Mouse (Mus musculus) neural tube, embryonic 13.5 days (tissue): ENCODE data around the gene Sult3a1. TPM values are rescaled to one million over a fixed set of nuclear protein-coding genes. Genes with fewer than 3 reads are reported as not detected.
A peak's percentile ranks its signal among the peaks of the same experiment; 100 is the strongest.
"Not testable (repeated sequence)": the region's sequence is repeated elsewhere in the genome, so short reads cannot be mapped to it uniquely, and the experiment has no call there.

ENCODE experiments used
- ATAC-seq: fragments of 200-750 bp; cut with Nextera tagmentation; 2 replicates; pipeline ENCODE4 v1.8.0; 2017; ENCODE audit warnings: low read depth, mild to moderate bottlenecking, moderate TSS enrichment, moderate library complexity
- H3K27ac ChIP-seq: fragments of 300-500 bp; sonication (generic); replicated peaks from 2 replicates; pipeline ENCODE4 v1.5.1; 2015; ENCODE audit warnings: moderate library complexity, mild to moderate bottlenecking, inconsistent platforms
- H3K27me3 ChIP-seq: fragments of 300-500 bp; sonication (generic); 2 replicates; pipeline ENCODE4 v1.6.1; 2015; ENCODE audit warnings: mild to moderate bottlenecking, inconsistent platforms
- H3K36me3 ChIP-seq: fragments of 300-500 bp; sonication (generic); 2 replicates; pipeline ENCODE4 v1.6.1; 2015; ENCODE audit warnings: mild to moderate bottlenecking, inconsistent platforms
- H3K4me1 ChIP-seq: fragments of 300-500 bp; sonication (generic); replicated peaks from 2 replicates; pipeline ENCODE4 v1.6.1; 2015; ENCODE audit warnings: inconsistent platforms
- H3K4me2 ChIP-seq: fragments of 300-500 bp; sonication (generic); 2 replicates; pipeline ENCODE4 v1.6.1; 2015; ENCODE audit warnings: inconsistent platforms, mild to moderate bottlenecking, moderate library complexity
- H3K4me3 ChIP-seq: fragments of 300-500 bp; sonication (generic); 2 replicates; pipeline ENCODE4 v1.5.1; 2015; ENCODE audit warnings: mild to moderate bottlenecking, inconsistent platforms
- H3K9ac ChIP-seq: fragments of 300-500 bp; sonication (generic); 2 replicates; pipeline ENCODE4 v1.6.1; 2015; ENCODE audit warnings: moderate library complexity, mild to moderate bottlenecking, inconsistent platforms
- H3K9me3 ChIP-seq: fragments of 300-500 bp; sonication (generic); 2 replicates; pipeline ENCODE4 v1.6.1; 2016; ENCODE audit warnings: inconsistent platforms
- WGBS: fragments of 180-500 bp; shearing (Covaris S2); methylation state at CpG from one replicate; pipeline ENCODE4 v1.1.7; 2015; 5-methylcytosine and 5-hydroxymethylcytosine counted together
- polyA plus RNA-seq: library from polyadenylated mRNA; unstranded; fragments of >200 nt; fragmentation: Nextera tagmentation; extraction: Ambion mirVana; gene quantifications from 2 replicates; pipeline ENCODE4 v1.2.1, GENCODE M21; 2015

The Sult3a1 gene
- polyA plus RNA-seq = not detected in 2 replicates

DNA sequence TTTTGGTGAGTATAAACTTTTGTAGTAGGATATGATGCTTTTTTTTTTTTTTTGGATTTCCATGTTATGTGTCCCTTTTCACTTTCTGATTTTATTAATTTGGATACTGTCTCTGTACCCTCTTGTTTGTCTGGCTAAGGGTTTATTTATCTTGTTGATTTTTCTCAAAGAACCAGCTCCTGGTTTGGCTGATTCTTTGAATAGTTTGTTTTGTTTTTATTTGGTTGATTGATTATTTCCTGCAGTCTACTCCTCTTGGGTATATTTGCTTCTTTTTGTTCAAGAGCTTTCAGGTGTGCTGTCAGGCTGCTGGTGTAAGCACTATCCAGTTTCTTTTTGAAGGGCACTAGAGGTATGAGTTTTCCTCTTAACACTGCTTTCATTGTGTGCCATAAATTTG is at the start of gene Sult3a1:
Gene Sult3a1, plus strand, starts transcription at position 301 of the 400 bp plus-strand sequence.
- no peaks in the 10 kb centered on the region for H3K9me3 ChIP-seq
- no peak within 1 kb of the TSS for H3K9ac ChIP-seq
- H3K36me3 ChIP-seq = no peaks in the 10 kb centered on the region
- no peak within 1 kb of the TSS for H3K27ac ChIP-seq
- no peak within 1 kb of the TSS for H3K4me2 ChIP-seq
- no peak within 1 kb of the TSS for H3K4me3 ChIP-seq
- H3K27me3 ChIP-seq = no peaks in the 10 kb centered on the region
- H3K4me1 ChIP-seq = no peaks in the 10 kb centered on the region
- no peak for ATAC-seq

DNA sequence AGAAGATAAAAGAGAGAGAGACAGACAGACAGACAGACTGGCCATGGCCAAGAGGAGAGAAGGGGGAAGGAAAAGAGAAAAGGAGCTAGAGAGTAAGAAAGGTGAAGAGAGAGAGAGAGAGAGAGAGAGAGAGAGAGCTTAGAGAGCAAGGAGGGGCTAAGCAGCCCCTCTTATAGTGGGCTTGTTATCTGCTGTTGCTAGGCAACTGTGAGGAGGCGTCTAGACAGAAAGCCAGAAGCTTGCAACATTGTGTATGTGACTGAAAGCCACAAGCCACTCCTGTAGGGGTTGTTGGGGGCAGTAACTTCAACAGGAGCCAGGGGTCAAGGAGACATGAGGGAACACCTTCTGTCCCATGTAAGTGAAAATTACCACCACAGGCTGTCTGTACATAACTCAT is 45.7 kb upstream of the Sult3a1 start:
- Histone ChIP-seq H3K4me3 (no peak overlapping the region), H3K4me2 (no peak overlapping the region), H3K9ac (no peak overlapping the region), H3K4me1 (no peaks in the 10 kb centered on the region), H3K9me3 (no peaks in the 10 kb centered on the region), H3K27ac (no peak overlapping the region), H3K27me3 (no peaks in the 10 kb centered on the region), H3K36me3 (no peaks in the 10 kb centered on the region)
- 0 out of 2 replicates have a peak, but pooled peaks have one; percentile 61 for ATAC-seq
- WGBS = 21% methylated on average over 1 of the region's 1 CpGs

DNA sequence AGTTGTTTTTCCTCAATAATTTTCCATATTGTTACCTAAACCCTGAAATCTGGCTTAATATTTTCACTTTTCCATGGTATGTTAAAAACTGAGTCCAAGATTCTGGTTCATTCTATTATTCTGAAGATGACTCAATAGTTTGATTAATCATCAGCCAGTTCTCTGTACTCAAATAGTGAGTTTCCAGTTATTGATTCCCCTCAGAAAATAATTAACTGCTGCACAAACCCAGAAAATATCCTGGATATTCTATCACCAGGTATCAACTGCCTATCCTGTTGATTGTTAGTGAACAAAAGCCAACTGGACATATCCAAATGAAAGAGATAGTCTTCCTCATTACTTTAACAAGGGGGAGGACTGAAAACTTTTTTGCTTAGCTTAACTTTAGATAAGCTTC is 43.3 kb upstream of the Sult3a1 start:
- Histone ChIP-seq H3K27me3 (no peaks in the 10 kb centered on the region), H3K27ac (no peak overlapping the region), H3K4me1 (no peaks in the 10 kb centered on the region), H3K9me3 (no peaks in the 10 kb centered on the region), H3K4me2 (no peak overlapping the region), H3K4me3 (no peak overlapping the region), H3K36me3 (no peaks in the 10 kb centered on the region), H3K9ac (no peak overlapping the region)
- ATAC-seq = no peak

DNA sequence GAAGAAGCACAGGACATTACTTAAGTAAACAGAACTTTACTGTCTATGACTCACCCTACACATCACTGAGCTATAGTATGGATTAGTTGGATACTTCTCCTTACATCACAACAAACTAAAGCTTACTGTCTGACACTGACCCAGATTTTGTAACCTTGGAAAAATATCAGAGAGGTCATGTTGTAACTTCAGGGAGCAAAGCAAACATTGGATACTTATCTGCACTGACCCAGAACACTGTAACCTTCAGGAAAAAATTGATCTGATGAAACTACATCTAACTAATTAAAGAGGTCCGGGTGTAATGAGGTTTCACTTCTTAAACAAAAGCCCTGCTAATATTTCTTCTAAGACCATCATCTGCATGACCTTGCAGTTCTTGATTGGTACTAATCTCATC is 40.6 kb upstream of the Sult3a1 start:
- H3K9me3 ChIP-seq = no peaks in the 10 kb centered on the region
- no peak overlapping the region for H3K27ac ChIP-seq
- H3K36me3 ChIP-seq = no peaks in the 10 kb centered on the region
- H3K4me1 ChIP-seq = no peaks in the 10 kb centered on the region
- H3K27me3 ChIP-seq = no peaks in the 10 kb centered on the region
- H3K9ac ChIP-seq = no peak overlapping the region
- WGBS = 68% methylated on average over 1 of the region's 1 CpGs
- no peak overlapping the region for H3K4me3 ChIP-seq
- ATAC-seq = no peak
- no peak overlapping the region for H3K4me2 ChIP-seq

DNA sequence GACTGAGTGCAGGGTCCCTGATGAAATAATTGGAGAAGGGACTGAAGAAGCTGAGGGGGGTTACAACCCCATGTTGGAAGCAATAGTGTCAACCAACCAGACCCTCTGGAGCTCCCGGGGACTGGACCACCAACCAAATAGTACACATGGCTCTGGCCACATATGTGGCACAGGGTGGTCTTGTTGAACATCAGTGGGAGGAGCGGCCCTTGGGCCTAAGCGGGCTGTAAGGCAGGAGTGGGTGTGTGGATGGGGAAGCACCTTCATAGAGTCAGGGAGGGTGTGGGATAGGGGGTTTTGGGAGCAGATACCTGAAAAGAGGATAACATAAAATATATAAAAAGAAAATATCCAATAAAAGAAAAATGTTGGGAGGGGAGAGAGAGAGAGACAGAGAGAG is 36.6 kb upstream of the Sult3a1 start:
- Histone ChIP-seq H3K9me3 (no peaks in the 10 kb centered on the region), H3K9ac (no peak overlapping the region), H3K27ac (no peak overlapping the region), H3K36me3 (no peaks in the 10 kb centered on the region), H3K27me3 (no peaks in the 10 kb centered on the region), H3K4me3 (no peak overlapping the region), H3K4me1 (no peaks in the 10 kb centered on the region), H3K4me2 (no peak overlapping the region)
- 92% methylated on average over 3 of the region's 3 CpGs for WGBS
- ATAC-seq = no peak

DNA sequence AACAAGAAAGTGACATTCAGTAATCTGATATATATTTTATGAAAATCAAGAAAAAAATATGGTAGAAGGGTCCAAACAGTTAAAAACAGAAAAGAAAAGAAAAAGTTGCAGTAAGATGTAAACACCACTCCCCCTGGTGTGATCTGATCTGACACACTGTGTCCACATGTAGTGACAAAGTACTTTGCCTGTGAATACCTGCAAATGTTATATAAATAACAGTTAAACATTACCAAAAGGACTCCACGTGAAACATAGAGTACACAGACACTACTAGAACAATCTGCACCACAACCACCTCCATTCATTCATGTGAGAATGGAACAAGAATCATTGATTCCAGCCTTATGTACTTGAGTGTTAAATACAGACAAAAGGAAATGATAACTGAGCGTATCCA is 8.5 kb downstream of the Sult3a1 start:
- H3K4me2 ChIP-seq = no peak overlapping the region
- no peak for ATAC-seq
- H3K4me3 ChIP-seq = no peak overlapping the region
- WGBS = 73% methylated on average over 2 of the region's 2 CpGs
- no peaks in the 10 kb centered on the region for H3K27me3 ChIP-seq
- no peak overlapping the region for H3K9ac ChIP-seq
- H3K9me3 ChIP-seq = no peaks in the 10 kb centered on the region
- no peaks in the 10 kb centered on the region for H3K36me3 ChIP-seq
- no peaks in the 10 kb centered on the region for H3K4me1 ChIP-seq
- no peak overlapping the region for H3K27ac ChIP-seq

DNA sequence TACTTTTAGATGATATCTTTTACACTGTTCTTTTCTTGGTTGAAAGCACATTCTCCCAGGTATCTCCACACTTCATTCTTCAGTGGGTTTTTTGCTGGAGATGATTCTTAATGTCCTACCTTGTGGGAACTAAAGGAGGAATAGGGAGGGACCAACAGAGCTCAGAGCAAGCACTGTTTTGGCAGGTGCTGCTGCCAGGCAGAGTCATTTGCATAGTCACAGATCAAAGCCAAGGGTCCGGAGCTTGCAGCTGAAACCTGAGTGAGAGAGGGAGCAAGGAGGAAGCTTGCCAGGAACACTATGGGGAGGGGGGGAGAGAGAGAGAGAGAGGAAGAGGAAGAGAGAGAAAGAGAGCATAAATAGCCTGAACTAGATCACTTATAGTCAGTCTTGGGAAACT is 12.9 kb downstream of the Sult3a1 start:
- no peak overlapping the region for H3K27ac ChIP-seq
- no peak overlapping the region for H3K4me3 ChIP-seq
- no peak overlapping the region for H3K4me2 ChIP-seq
- no peaks in the 10 kb centered on the region for H3K36me3 ChIP-seq
- no peaks in the 10 kb centered on the region for H3K27me3 ChIP-seq
- ATAC-seq = no peak
- 20% methylated on average over 1 of the region's 1 CpGs for WGBS
- no peaks in the 10 kb centered on the region for H3K4me1 ChIP-seq
- no peaks in the 10 kb centered on the region for H3K9me3 ChIP-seq
- no peak overlapping the region for H3K9ac ChIP-seq

DNA sequence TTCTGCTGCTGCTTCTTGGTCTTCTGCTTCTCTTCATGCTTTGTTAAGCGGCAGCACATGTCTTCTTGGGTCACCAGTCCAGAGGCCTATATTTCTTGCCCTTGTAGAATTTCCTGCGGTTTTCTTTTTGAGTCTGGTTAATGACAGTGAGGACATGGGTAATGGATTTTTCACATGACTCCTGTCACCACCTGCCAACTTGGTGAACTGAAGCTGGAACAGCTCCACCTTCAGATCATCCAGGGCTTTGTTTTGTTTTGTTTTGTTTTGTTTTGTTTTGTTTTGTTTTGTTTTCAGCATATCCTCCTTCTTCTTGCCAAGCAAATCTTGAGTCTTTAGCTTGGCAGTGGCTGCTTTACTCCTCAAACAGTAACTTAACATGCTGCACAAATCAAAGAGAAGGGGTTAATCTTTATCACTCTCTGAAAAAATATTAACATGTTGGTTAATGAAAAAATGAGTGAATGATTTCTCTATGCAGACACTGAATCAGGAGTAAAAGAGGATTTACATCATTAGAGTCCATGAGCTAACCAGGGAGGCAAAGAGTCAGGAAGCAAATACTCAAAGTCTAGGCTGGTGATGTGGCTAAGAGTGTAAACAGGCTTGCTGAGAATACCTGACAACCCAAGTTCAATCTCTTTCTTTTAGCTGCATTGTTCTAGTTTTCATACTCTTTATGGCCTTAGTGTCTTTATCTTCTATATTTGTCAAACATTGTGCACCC is 15.3 kb downstream of the Sult3a1 start:
- H3K4me2 ChIP-seq = no peak overlapping the region
- no peak overlapping the region for H3K27ac ChIP-seq
- no peak overlapping the region for H3K4me3 ChIP-seq
- H3K4me1 ChIP-seq = no peaks in the 10 kb centered on the region
- H3K9ac ChIP-seq = no peak overlapping the region
- no peaks in the 10 kb centered on the region for H3K36me3 ChIP-seq
- ATAC-seq = no peak
- 79% methylated on average over 2 of the region's 2 CpGs for WGBS
- no peaks in the 10 kb centered on the region for H3K9me3 ChIP-seq
- no peaks in the 10 kb centered on the region for H3K27me3 ChIP-seq

DNA sequence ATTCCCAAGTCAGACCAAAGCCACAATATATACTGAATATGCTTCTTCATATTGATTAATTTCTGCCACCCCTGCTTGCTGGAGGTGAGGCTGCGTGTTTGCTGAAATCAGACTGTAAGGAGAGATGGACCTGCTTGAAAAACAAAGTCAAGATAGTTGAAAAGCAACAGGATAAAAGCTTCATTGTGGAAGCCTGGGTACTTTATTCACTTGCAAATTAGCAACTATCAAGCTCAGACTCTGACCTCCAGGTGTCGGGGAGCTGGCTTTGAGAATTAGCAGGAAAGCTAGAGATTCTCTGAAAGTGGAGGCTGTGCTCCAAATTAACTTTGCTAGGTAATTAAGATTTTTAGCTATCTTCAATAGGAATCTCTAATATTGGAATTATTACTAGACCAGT is 24.9 kb downstream of the Sult3a1 start:
- not testable (repeated sequence) for H3K27me3 ChIP-seq, H3K4me3 ChIP-seq, H3K4me2 ChIP-seq, H3K9me3 ChIP-seq, H3K36me3 ChIP-seq, H3K9ac ChIP-seq, ATAC-seq, H3K4me1 ChIP-seq, H3K27ac ChIP-seq
- 78% methylated on average over 2 of the region's 2 CpGs for WGBS

DNA sequence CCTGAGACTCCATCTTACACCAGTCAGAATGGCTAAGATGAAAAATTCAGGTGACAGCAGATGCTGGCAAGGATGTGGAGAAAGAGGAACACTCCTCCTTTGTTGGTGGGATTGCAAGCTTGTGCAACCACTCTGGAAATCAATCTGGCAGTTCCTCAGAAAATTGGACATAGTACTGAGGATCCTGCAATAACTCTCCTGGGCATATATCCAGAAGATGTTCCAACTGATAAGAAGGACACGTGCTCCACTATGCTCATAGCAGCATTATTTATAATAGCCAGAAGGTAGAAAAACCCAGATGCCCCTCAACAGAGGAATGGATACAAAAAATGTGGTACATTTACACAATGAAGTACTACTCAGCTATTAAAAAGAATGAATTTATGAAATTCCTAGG is 44.0 kb downstream of the Sult3a1 start:
- not testable (repeated sequence) for ATAC-seq, H3K9ac ChIP-seq, H3K4me2 ChIP-seq, H3K27me3 ChIP-seq, H3K9me3 ChIP-seq, H3K27ac ChIP-seq, H3K4me1 ChIP-seq, H3K36me3 ChIP-seq, H3K4me3 ChIP-seq
- WGBS = 90% methylated on average over 1 of the region's 1 CpGs

DNA sequence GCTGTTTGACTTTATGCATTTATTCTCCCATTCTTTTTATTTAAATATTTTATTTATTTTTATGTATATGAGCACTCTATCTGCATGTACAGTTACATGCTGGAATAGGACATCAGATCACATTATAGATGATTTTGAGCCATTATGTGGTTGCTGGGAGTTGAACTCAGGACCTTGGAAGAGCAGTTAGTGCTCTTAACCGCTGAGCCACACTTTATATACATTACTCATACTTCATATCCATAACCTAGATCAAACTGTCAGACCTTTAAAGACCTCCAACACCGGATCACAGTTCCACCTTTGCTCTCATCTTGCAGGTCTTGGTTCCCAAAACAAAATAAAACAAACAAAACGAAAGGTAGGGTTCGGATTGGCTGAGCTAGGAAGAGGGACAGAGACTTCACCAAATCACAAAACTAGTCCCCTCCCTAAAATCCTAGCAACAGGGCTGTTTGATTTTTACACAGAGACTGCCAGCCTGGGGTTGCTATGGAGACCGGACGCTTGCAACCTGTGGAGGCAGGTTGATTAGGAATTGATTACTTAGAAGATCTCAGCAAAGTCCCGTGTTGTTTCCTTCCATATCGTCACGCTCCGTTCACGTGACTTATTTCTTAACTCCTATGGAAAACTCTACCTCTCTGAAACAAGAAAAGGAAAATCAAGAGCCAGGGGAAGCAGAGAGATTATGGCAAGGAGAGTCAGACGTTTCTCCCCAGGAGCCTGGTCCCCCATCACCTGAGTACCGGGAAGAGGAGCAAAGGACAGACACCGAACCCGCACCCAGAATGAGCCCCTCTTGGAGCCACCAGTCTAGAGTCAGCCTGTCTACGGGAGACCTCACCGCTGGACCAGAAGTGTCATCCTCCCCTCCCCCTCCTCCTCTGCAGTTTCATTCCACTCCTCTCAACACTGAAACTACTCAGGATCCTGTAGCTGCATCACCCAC is 47.3 kb downstream of the Sult3a1 start, which contains the start of gene Rsph4a:
Gene Rsph4a, plus strand, starts transcription at position 582 of the 952 bp plus-strand sequence.
- peak; percentile 95 for ATAC-seq
- 6% methylated on average over 17 of the region's 17 CpGs for WGBS
- Histone ChIP-seq H3K27ac (no peak within 1 kb of the TSS), H3K4me1 (peaks cover 8% of the 10 kb centered on the region), H3K9ac (peak within 1 kb of the TSS; percentile 45; the same call in 1 of the 2 replicates), H3K27me3 (no peaks in the 10 kb centered on the region), H3K4me2 (peak within 1 kb of the TSS; percentile 65), H3K36me3 (no peaks in the 10 kb centered on the region), H3K9me3 (no peaks in the 10 kb centered on the region), H3K4me3 (peak within 1 kb of the TSS; percentile 38)

DNA sequence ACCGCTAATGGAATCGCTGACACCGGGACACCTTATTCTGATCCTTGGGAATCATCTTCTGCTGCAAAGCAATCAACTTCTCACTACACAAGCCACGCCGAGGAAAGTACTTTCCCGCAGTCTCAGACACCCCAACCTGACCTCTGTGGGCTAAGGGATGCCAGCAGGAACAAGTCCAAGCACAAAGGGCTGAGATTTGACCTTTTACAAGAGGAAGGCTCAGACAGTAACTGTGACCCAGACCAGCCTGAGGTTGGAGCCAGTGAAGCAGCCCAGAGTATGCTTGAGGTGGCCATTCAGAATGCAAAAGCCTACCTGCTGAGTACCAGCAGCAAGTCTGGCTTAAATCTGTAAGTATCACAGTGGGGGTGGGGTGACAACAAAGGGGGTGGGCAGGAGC is 48.0 kb downstream of the Sult3a1 start:
- 3% methylated on average over 6 of the region's 6 CpGs for WGBS
- Histone ChIP-seq H3K9ac (no peak overlapping the region), H3K4me2 (peak overlapping the region; percentile 65), H3K36me3 (no peaks in the 10 kb centered on the region), H3K4me1 (peaks cover 8% of the 10 kb centered on the region), H3K27me3 (no peaks in the 10 kb centered on the region), H3K9me3 (no peaks in the 10 kb centered on the region), H3K27ac (no peak overlapping the region), H3K4me3 (peak overlapping the region; percentile 38)
- peak; percentile 32; the same call in 1 of the 2 replicates for ATAC-seq
